Comparison of ENCODE assay signal across 8 mouse cellular contexts in genomic region chr14:25516640-25517591, GRCm38 (mm10). TPM values are rescaled to one million over a fixed set of nuclear protein-coding genes. Genes with fewer than 3 reads are reported as not detected.
DNase-seq lines count a peak whose midpoint lies in the region; ATAC-seq and TF ChIP-seq lines count a peak whose summit lies in the region.

No protein-coding gene starts in this region.

- 0 out of 2 replicates have a peak, but pooled peaks cover 6% of the 10 kb centered on the region for H3K79me2 ChIP-seq in CH12.LX (replicated peaks; ENCODE audit: control insufficient read depth, extremely low read depth, insufficient read depth, poor library complexity, severe bottlenecking)

- peak overlapping the region; percentile 54 for H3K9ac ChIP-seq in CH12.LX (ENCODE audit: insufficient read depth, low read depth)
- no peak overlapping the region for H3K9ac ChIP-seq in embryonic facial prominence, embryonic 13.5 days
- H3K9ac ChIP-seq in hindbrain, embryonic 15.5 days: no peak overlapping the region
- H3K9ac ChIP-seq in liver, embryonic 14.5 days (replicated peaks): peak overlapping the region; percentile 31

- H3K27me3 ChIP-seq in CH12.LX (replicated peaks): no peaks in the 10 kb centered on the region
- no peaks in the 10 kb centered on the region for H3K27me3 ChIP-seq in embryonic facial prominence, embryonic 13.5 days
- no peaks in the 10 kb centered on the region for H3K27me3 ChIP-seq in hindbrain, embryonic 15.5 days
- H3K27me3 ChIP-seq in liver, embryonic 14.5 days (ENCODE audit: control insufficient read depth, insufficient read depth, low read length): no peaks in the 10 kb centered on the region

- WGBS in embryonic facial prominence, embryonic 13.5 days: 44% methylated on average over 13 of the region's 13 CpGs
- WGBS in hindbrain, embryonic 15.5 days: 52% methylated on average over 13 of the region's 13 CpGs
- WGBS in liver, embryonic 14.5 days (ENCODE audit: insufficient replicate concordance): 7% methylated on average over 13 of the region's 13 CpGs

- peak; percentile 13 to 73; a peak in 2 of 4 replicates for TF ChIP-seq CTCF in CH12.LX (conservative IDR thresholded peaks at IDR 0.05 in 1 of 2, IDR thresholded peaks at IDR 0.05 in 1 of 2; ENCODE audit: low read depth in 2 of 2, low read length in 2 of 2)
- peak; percentile 69 for TF ChIP-seq CTCF in liver, embryonic 14.5 days (IDR thresholded peaks at IDR 0.05; ENCODE audit: low read depth)

- DNase-seq in embryo, embryonic 10.5 days (ENCODE audit: low spot score): peak; percentile 59
- DNase-seq in embryo, embryonic 11 days: no peak
- peak; percentile 91 for DNase-seq in CH12.LX (ENCODE audit: extremely low read depth)
- DNase-seq in liver, embryonic 14.5 days (ENCODE audit: low read depth in 3 of 3, low spot score in 3 of 3): no peak
- peak; percentile 52 to 73 for DNase-seq in spleen, postnatal 10 days (ENCODE audit: low spot score in 2 of 2)
- DNase-seq in left cerebral cortex, adult 11 months (ENCODE audit: low spot score): no peak

- in situ Hi-C loops in CH12.LX (cut with MboI; ENCODE audit: low pct_ligation_motif_present, low pct_unique_long_range_greater_than_20kb, low sequenced_read_pairs): loop anchor here (5.0 kb wide), 1 partner anchor 35 kb away; no protein-coding TSS in a partner anchor

- no peak; the same call in 1 of the 2 replicates for ATAC-seq in embryonic facial prominence, embryonic 13.5 days (ENCODE audit: insufficient number of reproducible peaks, insufficient read depth, low FRiP score, low TSS enrichment, low read depth)
- no peak for ATAC-seq in hindbrain, embryonic 15.5 days (ENCODE audit: low FRiP score, low read depth)
- peak; percentile 66 for ATAC-seq in liver, embryonic 14.5 days (ENCODE audit: insufficient read depth)

- dilution Hi-C loops in CH12.LX (cut with MboI; ENCODE audit: extremely low pct_ligation_motif_present, extremely low pct_unique_long_range_greater_than_20kb, low sequenced_read_pairs): no loop called here

- peak overlapping the region; percentile 33 for H3K4me2 ChIP-seq in CH12.LX (ENCODE audit: insufficient read depth, low read depth, poor library complexity, severe bottlenecking)
- no peak overlapping the region for H3K4me2 ChIP-seq in embryonic facial prominence, embryonic 13.5 days
- H3K4me2 ChIP-seq in hindbrain, embryonic 15.5 days: no peak overlapping the region
- H3K4me2 ChIP-seq in liver, embryonic 14.5 days (ENCODE audit: low read depth): peak overlapping the region; percentile 42

- no peaks in the 10 kb centered on the region for H3K9me3 ChIP-seq in CH12.LX (replicated peaks; ENCODE audit: low read length)
- no peaks in the 10 kb centered on the region for H3K9me3 ChIP-seq in embryonic facial prominence, embryonic 13.5 days
- no peaks in the 10 kb centered on the region for H3K9me3 ChIP-seq in hindbrain, embryonic 15.5 days
- H3K9me3 ChIP-seq in liver, embryonic 14.5 days (ENCODE audit: control insufficient read depth, low read length): no peaks in the 10 kb centered on the region

- TF ChIP-seq RAD21 in CH12.LX (IDR thresholded peaks at IDR 0.05; ENCODE audit: low read depth, low read length): peak; percentile 71

- peaks cover 6 to 13% of the 10 kb centered on the region in 2 experiments for H3K36me3 ChIP-seq in CH12.LX (replicated peaks in 1 of 2; ENCODE audit: control insufficient read depth in 1 of 2, insufficient read depth in 1 of 2, low read length in 1 of 2)
- H3K36me3 ChIP-seq in embryonic facial prominence, embryonic 13.5 days: 0 out of 2 replicates have a peak, but pooled peaks cover 13% of the 10 kb centered on the region
- no peaks in the 10 kb centered on the region for H3K36me3 ChIP-seq in hindbrain, embryonic 15.5 days
- H3K36me3 ChIP-seq in liver, embryonic 14.5 days (replicated peaks; ENCODE audit: control insufficient read depth, insufficient read depth, low read depth): no peaks in the 10 kb centered on the region

- TF ChIP-seq EP300 in CH12.LX (IDR thresholded peaks at IDR 0.05; ENCODE audit: low read length): peak; percentile 82
- peak; percentile 28; the same call in 1 of the 2 replicates for TF ChIP-seq EP300 in liver, embryonic 14.5 days (IDR thresholded peaks at IDR 0.05; ENCODE audit: low read depth)

- H3K27ac ChIP-seq in CH12.LX (ENCODE audit: insufficient read depth, low read depth): peak overlapping the region; percentile 88
- peak overlapping the region; percentile 62 for H3K27ac ChIP-seq in embryonic facial prominence, embryonic 13.5 days
- peak overlapping the region; percentile 59; the same call in 1 of the 2 replicates for H3K27ac ChIP-seq in hindbrain, embryonic 15.5 days (replicated peaks)
- peak overlapping the region; percentile 30 for H3K27ac ChIP-seq in liver, embryonic 14.5 days

- TF ChIP-seq POLR2A in CH12.LX (IDR thresholded peaks at IDR 0.05; ENCODE audit: low read depth, low read length): peak; percentile 77

- H3K4me3 ChIP-seq in CH12.LX (replicated peaks in 1 of 3; ENCODE audit: low read depth in 2 of 3, low read length in 2 of 3, poor library complexity in 1 of 3): peak overlapping the region in 2 of 3 experiments; percentile 4 to 9
- H3K4me3 ChIP-seq in embryonic facial prominence, embryonic 13.5 days: no peak overlapping the region
- H3K4me3 ChIP-seq in hindbrain, embryonic 15.5 days: no peak overlapping the region
- no peak overlapping the region for H3K4me3 ChIP-seq in liver, embryonic 14.5 days (ENCODE audit: insufficient read depth in 1 of 2, low read depth in 2 of 2, low read length in 2 of 2)

- peaks cover 52 to 99% of the 10 kb centered on the region in 2 experiments for H3K4me1 ChIP-seq in CH12.LX (ENCODE audit: control insufficient read depth in 1 of 2, insufficient read depth in 2 of 2)
- peaks cover 72% of the 10 kb centered on the region for H3K4me1 ChIP-seq in embryonic facial prominence, embryonic 13.5 days
- peaks cover 87% of the 10 kb centered on the region for H3K4me1 ChIP-seq in hindbrain, embryonic 15.5 days (replicated peaks)
- H3K4me1 ChIP-seq in liver, embryonic 14.5 days (replicated peaks; ENCODE audit: control insufficient read depth in 2 of 2, insufficient read depth in 2 of 2, low read length in 1 of 2): peaks cover 37 to 52% of the 10 kb centered on the region in 2 experiments

TF ChIP-seq in CH12.LX, 34 proteins besides CTCF, POLR2A, EP300 and RAD21 (continues in another document):
- TF ChIP-seq HCFC1 (IDR thresholded peaks at IDR 0.05; ENCODE audit: low read depth, low read length): peak; percentile 53
- no peak for TF ChIP-seq PAX5 (IDR thresholded peaks at IDR 0.05; ENCODE audit: low read length)
- peak; percentile 91 for TF ChIP-seq MYC (IDR thresholded peaks at IDR 0.05; ENCODE audit: low read depth, low read length)
- no peak for TF ChIP-seq E2F4 (IDR thresholded peaks at IDR 0.05; ENCODE audit: insufficient replicate concordance, low read depth, low read length)
- TF ChIP-seq ZMIZ1 (IDR thresholded peaks at IDR 0.05; ENCODE audit: low read depth, low read length): peak; percentile 3; the same call in 1 of the 2 replicates
- TF ChIP-seq MAX (IDR thresholded peaks at IDR 0.05; ENCODE audit: low read length): peak; percentile 87
- peak; percentile 93 for TF ChIP-seq MEF2A (IDR thresholded peaks at IDR 0.05; ENCODE audit: borderline replicate concordance, low read depth, low read length)
- TF ChIP-seq ZKSCAN1 (IDR thresholded peaks at IDR 0.05; ENCODE audit: borderline replicate concordance, low read depth, low read length): no peak
- TF ChIP-seq TCF12 (IDR thresholded peaks at IDR 0.05; ENCODE audit: low read depth, low read length): peak; percentile 99
- TF ChIP-seq POLR2AphosphoS2 (IDR thresholded peaks at IDR 0.05; ENCODE audit: low read depth, low read length): no peak
- peak; percentile 68 for TF ChIP-seq SMC3 (IDR thresholded peaks at IDR 0.05; ENCODE audit: low read depth, low read length)
- no peak for TF ChIP-seq USF1 (IDR thresholded peaks at IDR 0.05; ENCODE audit: low read depth, low read length)
- TF ChIP-seq TBP (conservative IDR thresholded peaks at IDR 0.05; ENCODE audit: low read depth, low read length): peak; percentile 71
- peak; percentile 89 for TF ChIP-seq ETS1 (conservative IDR thresholded peaks at IDR 0.05; ENCODE audit: low read depth, low read length)
- TF ChIP-seq RCOR1 (conservative IDR thresholded peaks at IDR 0.05; ENCODE audit: low read depth, low read length): peak; percentile 55; the same call in 1 of the 2 replicates
- no peak for TF ChIP-seq UBTF (IDR thresholded peaks at IDR 0.05; ENCODE audit: low read depth, low read length)
- TF ChIP-seq ELF1 (IDR thresholded peaks at IDR 0.05; ENCODE audit: low read depth, low read length): peak; percentile 82
- TF ChIP-seq ZNF384 (IDR thresholded peaks at IDR 0.05; ENCODE audit: low read depth, low read length): no peak
- TF ChIP-seq JUN (IDR thresholded peaks at IDR 0.05; ENCODE audit: insufficient read depth, low read depth, low read length): no peak
- TF ChIP-seq MAZ (IDR thresholded peaks at IDR 0.05; ENCODE audit: low read depth, low read length): no peak
- TF ChIP-seq BHLHE40 (IDR thresholded peaks at IDR 0.05; ENCODE audit: low read depth, low read length): peak; percentile 62
- peak; percentile 75 for TF ChIP-seq IRF4 (IDR thresholded peaks at IDR 0.05; ENCODE audit: low read depth, low read length)
- peak; percentile 78; the same call in 1 of the 2 replicates for TF ChIP-seq MXI1 (IDR thresholded peaks at IDR 0.05; ENCODE audit: low read depth, low read length)
- no peak for TF ChIP-seq CHD1 (IDR thresholded peaks at IDR 0.05; ENCODE audit: low read depth, low read length)
- TF ChIP-seq ZC3H11A (IDR thresholded peaks at IDR 0.05; ENCODE audit: low read depth, low read length): 0 out of 2 replicates have a peak, but pooled peaks have one; percentile 13
- TF ChIP-seq KAT2A (IDR thresholded peaks at IDR 0.05; ENCODE audit: insufficient replicate concordance, low read length): 0 out of 2 replicates have a peak, but pooled peaks have one; percentile 44
- 0 out of 2 replicates have a peak, but pooled peaks have one; percentile 16 for TF ChIP-seq USF2 (conservative IDR thresholded peaks at IDR 0.05; ENCODE audit: low read depth, low read length)
- TF ChIP-seq MAFK (IDR thresholded peaks at IDR 0.05; ENCODE audit: insufficient replicate concordance, low read length): no peak
- no peak for TF ChIP-seq GABPA (IDR thresholded peaks at IDR 0.05; ENCODE audit: insufficient replicate concordance, low read depth, low read length)

RNA-seq across cellular contexts. Expression of gene Zmiz1, which starts 57.9 kb away (rescaled TPM):
- total RNA-seq in CH12.LX (2012; rRNA removed) (9.6 and 11.1 TPM in 2 replicates), CH12.LX (2014; rRNA removed) (2.0 and 3.7 TPM in 2 replicates)
- 31.9 and 45.8 TPM in 2 replicates for polyA plus RNA-seq in CH12.LX (2012; ENCODE audit: insufficient read length, low read depth)
- 44.3 and 52.9 TPM in 2 replicates for polyA plus RNA-seq in embryonic facial prominence, embryonic 13.5 days (2015; fragmentation: Nextera tagmentation; extraction: Ambion mirVana)
- polyA plus RNA-seq in hindbrain, embryonic 15.5 days (2015; fragmentation: Nextera tagmentation; extraction: Ambion mirVana): 70.9 and 72.6 TPM in 2 replicates
- 3.4 and 3.6 TPM in 2 replicates for polyA plus RNA-seq in liver, embryonic 14.5 days (2012; rRNA removed)
- 4.0 and 4.6 TPM in 2 replicates for polyA plus RNA-seq in liver, embryonic 14.5 days (2014; fragmentation: Nextera tagmentation; extraction: Ambion mirVana)

Comparison
In these comparisons a context has a peak if more than half of its experiments do, and no peak if none do; other contexts are left out.
1. DNase-seq: peak in embryo, embryonic 10.5 days (single experiment), CH12.LX (single experiment) and spleen, postnatal 10 days (2 of 2); none in embryo, embryonic 11 days (single experiment), liver, embryonic 14.5 days (0 of 3) and left cerebral cortex, adult 11 months (single experiment).
2. H3K27ac ChIP-seq: peak in every context shown above with its lines; median percentile 88 in CH12.LX; 62 in embryonic facial prominence, embryonic 13.5 days; 59 in hindbrain, embryonic 15.5 days; 30 in liver, embryonic 14.5 days.
3. H3K4me2 ChIP-seq: peak in CH12.LX (single experiment) and liver, embryonic 14.5 days (single experiment); none in embryonic facial prominence, embryonic 13.5 days (single experiment) and hindbrain, embryonic 15.5 days (single experiment).
4. H3K4me3 ChIP-seq: peak in CH12.LX (2 of 3); none in embryonic facial prominence, embryonic 13.5 days (single experiment), hindbrain, embryonic 15.5 days (single experiment) and liver, embryonic 14.5 days (0 of 2).
5. H3K9ac ChIP-seq: peak in CH12.LX (single experiment) and liver, embryonic 14.5 days (single experiment); none in embryonic facial prominence, embryonic 13.5 days (single experiment) and hindbrain, embryonic 15.5 days (single experiment).